Mouse (Mus musculus) liver, embryonic 12.5 days (tissue): ENCODE results near the gene Ccdc160. TPM values are rescaled to one million over a fixed set of nuclear protein-coding genes. Genes with fewer than 3 reads are reported as not detected.

Experiments used
- ATAC-seq: fragments of 200-750 bp; cut with Nextera tagmentation; 2 replicates; pipeline ENCODE4 v1.8.0; 2017; ENCODE audit warnings: moderate number of reproducible peaks, mild to moderate bottlenecking, moderate library complexity
- H3K27ac ChIP-seq: fragments of 300-500 bp; sonication (generic); 2 replicates; pipeline ENCODE4 v1.5.1; 2016; ENCODE audit warnings: mild to moderate bottlenecking
- H3K27me3 ChIP-seq: fragments of 300-500 bp; sonication (generic); replicated peaks from 2 replicates; pipeline ENCODE4 v1.6.1; 2016; ENCODE audit warnings: mild to moderate bottlenecking, moderate library complexity
- H3K36me3 ChIP-seq: fragments of 300-500 bp; sonication (generic); 2 replicates; pipeline ENCODE4 v1.6.1; 2016; ENCODE audit warnings: mild to moderate bottlenecking, moderate library complexity
- H3K4me1 ChIP-seq: fragments of 300-500 bp; sonication (generic); 2 replicates; pipeline ENCODE4 v1.6.1; 2016
- H3K4me2 ChIP-seq: fragments of 300-500 bp; sonication (generic); 2 replicates; pipeline ENCODE4 v1.6.1; 2016; ENCODE audit warnings: mild to moderate bottlenecking, moderate library complexity
- H3K4me3 ChIP-seq: fragments of 300-500 bp; sonication (generic); 2 replicates; pipeline ENCODE4 v1.5.1; 2016; ENCODE audit warnings: mild to moderate bottlenecking, moderate library complexity
- H3K9ac ChIP-seq: fragments of 300-500 bp; sonication (generic); 2 replicates; pipeline ENCODE4 v1.6.1; 2016; ENCODE audit warnings: mild to moderate bottlenecking, moderate library complexity
- H3K9me3 ChIP-seq: fragments of 300-500 bp; sonication (generic); replicated peaks from 2 replicates; pipeline ENCODE4 v1.6.1; 2016; ENCODE audit warnings: mild to moderate bottlenecking, moderate library complexity
- WGBS: fragments of 180-500 bp; shearing (Covaris S2); methylation state at CpG from one replicate; pipeline ENCODE4 v1.1.7; 2016; ENCODE audit not compliant: insufficient replicate concordance; 5-methylcytosine and 5-hydroxymethylcytosine counted together
- polyA plus RNA-seq: library from polyadenylated mRNA; unstranded; fragments of >200 nt; fragmentation: Nextera tagmentation; extraction: Ambion mirVana; gene quantifications from 2 replicates; pipeline ENCODE4 v1.2.1, GENCODE M21; 2016

Ccdc160 gene
- polyA plus RNA-seq, 1 experiment from 2014 or later, result 0.18 TPM

DNA sequence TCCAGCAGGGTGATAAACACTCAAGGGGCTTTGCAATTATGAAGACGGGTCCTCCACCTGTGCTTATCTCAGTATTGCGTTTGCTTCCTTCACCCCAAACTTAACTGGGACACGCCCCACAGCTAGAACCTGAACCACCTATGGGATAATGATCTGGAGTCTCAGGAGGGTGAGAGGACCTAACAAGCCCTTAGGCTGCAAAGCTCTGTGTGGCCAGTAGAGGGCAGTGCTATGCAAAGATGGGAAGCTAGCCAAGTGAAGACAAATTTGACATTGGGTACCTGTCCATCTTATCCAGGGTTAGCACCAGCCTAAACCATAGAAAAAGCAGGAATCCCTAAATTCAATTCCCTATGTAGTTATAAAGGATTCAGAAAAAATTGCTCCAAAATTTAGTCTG, 15.0 kb upstream of the Ccdc160 start:
- no peaks in the 10 kb centered on the region for H3K4me1 ChIP-seq
- H3K4me2 ChIP-seq, result no peak overlapping the region
- no peaks in the 10 kb centered on the region for H3K36me3 ChIP-seq
- no peak overlapping the region for H3K4me3 ChIP-seq
- ATAC-seq, result no peak
- no peak overlapping the region for H3K27ac ChIP-seq
- H3K9ac ChIP-seq, result no peak overlapping the region
- H3K27me3 ChIP-seq, result no peaks in the 10 kb centered on the region
- WGBS, result 22% methylated on average over 3 of the region's 3 CpGs
- no peaks in the 10 kb centered on the region for H3K9me3 ChIP-seq

DNA sequence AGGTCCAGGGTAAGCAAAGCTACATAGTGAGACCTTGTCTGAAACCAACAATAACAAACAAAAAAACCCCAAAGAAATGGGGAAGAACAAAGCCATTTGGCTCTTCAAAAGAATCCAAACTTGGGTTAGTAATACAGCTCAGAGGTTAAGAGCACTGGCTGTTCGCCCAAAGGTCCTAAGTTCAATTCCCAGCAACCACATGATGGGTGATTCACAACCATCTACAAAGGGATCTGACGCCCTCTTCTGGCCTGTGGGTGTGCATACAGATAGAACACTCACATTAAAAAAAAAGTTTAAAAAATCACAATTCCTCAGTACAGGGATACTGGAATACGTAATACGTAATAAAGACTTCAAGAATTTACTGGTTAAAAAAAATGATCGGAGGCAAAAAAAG, 13.3 kb upstream of the Ccdc160 start:
- no peak overlapping the region for H3K27ac ChIP-seq
- WGBS, result 65% methylated on average over 5 of the region's 5 CpGs
- no peaks in the 10 kb centered on the region for H3K36me3 ChIP-seq
- ATAC-seq, result no peak
- no peak overlapping the region for H3K4me3 ChIP-seq
- H3K4me1 ChIP-seq, result no peaks in the 10 kb centered on the region
- H3K9me3 ChIP-seq, result no peaks in the 10 kb centered on the region
- H3K27me3 ChIP-seq, result no peaks in the 10 kb centered on the region
- H3K9ac ChIP-seq, result no peak overlapping the region
- no peak overlapping the region for H3K4me2 ChIP-seq

DNA sequence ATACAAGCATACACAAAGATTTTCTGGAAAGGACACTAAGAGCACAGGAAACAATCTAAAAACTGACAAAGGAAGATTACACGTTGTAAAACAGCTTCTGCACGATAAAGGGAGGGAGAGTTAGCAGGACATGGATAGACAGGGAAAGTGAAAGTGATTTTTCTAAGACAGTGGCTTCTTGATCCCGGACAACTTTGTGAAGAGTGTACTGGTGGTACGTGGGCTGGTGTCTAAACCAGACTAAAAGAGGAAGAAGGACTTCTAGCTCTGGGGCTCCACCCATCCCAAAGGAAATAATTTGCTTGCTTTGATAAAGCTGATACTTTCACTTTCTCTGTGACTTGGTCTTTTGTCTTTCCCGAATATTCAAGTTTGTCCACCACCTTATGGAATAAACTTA, 7.1 kb upstream of the Ccdc160 start:
- peak overlapping the region; percentile 32; the same call in 1 of the 2 replicates for H3K4me2 ChIP-seq
- H3K27ac ChIP-seq, result no peak overlapping the region
- no peaks in the 10 kb centered on the region for H3K4me1 ChIP-seq
- no peaks in the 10 kb centered on the region for H3K27me3 ChIP-seq
- H3K4me3 ChIP-seq, result 0 out of 2 replicates have a peak overlapping the region, but pooled peaks have one; percentile 4
- no peak overlapping the region for H3K9ac ChIP-seq
- no peaks in the 10 kb centered on the region for H3K36me3 ChIP-seq
- no peak for ATAC-seq
- no peaks in the 10 kb centered on the region for H3K9me3 ChIP-seq
- WGBS, result 21% methylated on average over 5 of the region's 5 CpGs

DNA sequence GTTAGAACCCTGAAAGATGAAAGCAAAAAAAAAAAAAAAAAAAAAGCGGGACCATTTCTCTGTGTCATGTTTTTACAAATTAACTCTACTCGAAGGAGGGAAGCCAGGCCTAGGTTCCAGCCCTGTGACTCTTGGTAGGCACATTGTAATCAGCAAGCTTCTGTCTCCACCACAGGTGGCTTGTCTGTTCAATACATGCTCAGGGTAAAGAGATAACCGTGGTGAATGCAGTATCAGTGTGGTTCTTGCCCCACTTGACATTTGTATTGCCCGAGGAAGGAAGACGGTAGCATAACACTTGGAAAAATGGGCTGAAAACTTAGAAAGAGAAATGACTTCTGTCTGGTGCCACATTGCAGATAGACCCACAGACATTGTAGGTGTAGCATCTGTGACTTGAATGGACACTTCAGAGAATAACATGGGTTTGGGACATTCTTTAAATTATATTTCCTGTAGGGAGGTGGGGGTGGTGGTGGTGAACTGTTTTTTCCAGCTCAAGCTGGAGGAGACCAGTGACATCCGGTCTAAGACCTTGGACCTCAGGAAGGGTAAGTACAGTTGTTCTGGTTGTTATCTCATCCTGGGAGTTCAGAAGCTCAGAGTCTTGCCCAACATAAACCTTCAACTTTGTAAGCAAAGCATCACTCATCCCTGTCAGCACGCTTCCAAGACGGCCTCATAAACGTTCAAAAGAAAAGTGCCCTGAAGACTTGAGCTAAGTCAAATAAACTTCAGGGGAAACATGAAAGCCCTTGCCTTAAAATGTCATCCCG, 1.1 kb downstream of the Ccdc160 start:
- H3K4me1 ChIP-seq, result peaks cover 4% of the 10 kb centered on the region; the same call in 1 of the 2 replicates
- WGBS, result 24% methylated on average over 10 of the region's 10 CpGs
- no peak overlapping the region for H3K27ac ChIP-seq
- no peak overlapping the region for H3K9ac ChIP-seq
- ATAC-seq, result no peak
- H3K4me2 ChIP-seq, result no peak overlapping the region
- no peaks in the 10 kb centered on the region for H3K27me3 ChIP-seq
- H3K36me3 ChIP-seq, result no peaks in the 10 kb centered on the region
- no peaks in the 10 kb centered on the region for H3K9me3 ChIP-seq
- no peak overlapping the region for H3K4me3 ChIP-seq

DNA sequence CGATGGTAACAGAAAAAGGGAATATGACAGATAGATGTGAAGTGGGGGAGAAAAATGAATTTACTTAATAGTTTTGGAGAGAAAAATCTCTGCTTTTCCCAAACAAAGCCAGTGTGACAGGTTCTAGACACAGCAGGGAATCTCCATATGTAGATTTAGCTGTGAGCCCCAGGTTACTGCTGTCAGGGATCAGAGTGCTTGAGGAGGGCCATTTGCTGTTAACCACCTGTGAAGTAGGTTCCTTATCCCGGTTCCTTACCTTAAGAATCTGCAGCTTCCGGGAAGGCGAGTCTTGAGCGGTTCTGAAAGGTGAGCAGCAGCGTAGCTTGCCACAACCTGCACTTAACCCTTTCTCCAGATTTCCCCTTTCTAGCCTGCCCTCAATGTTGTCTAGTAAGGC, 1.9 kb downstream of the Ccdc160 start:
- H3K4me3 ChIP-seq, result no peak overlapping the region
- no peak overlapping the region for H3K4me2 ChIP-seq
- H3K27ac ChIP-seq, result no peak overlapping the region
- no peak overlapping the region for H3K9ac ChIP-seq
- ATAC-seq, result no peak
- H3K27me3 ChIP-seq, result no peaks in the 10 kb centered on the region
- no peaks in the 10 kb centered on the region for H3K36me3 ChIP-seq
- H3K4me1 ChIP-seq, result peaks cover 4% of the 10 kb centered on the region; the same call in 1 of the 2 replicates
- WGBS, result 47% methylated on average over 6 of the region's 6 CpGs
- H3K9me3 ChIP-seq, result no peaks in the 10 kb centered on the region

DNA sequence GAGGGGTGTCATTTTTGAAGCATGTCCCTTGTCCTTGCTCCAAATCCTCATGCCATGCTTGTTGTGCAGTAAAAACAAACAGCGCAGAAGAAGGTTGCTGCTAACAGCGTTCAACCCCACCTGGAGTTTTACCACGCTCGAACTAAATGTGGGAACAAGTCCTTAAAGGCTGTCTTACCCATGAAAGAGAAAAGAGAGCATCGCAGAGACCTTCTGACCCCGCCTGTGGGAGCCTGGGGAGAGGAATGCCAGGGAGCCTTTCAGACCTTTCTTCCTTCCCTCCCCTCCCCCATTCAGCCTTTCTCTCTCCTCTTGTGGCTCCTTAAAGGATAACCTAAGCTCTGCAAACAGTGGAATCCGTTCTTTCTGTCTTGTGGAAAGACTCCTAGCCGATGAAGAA, 4.8 kb downstream of the Ccdc160 start:
- H3K4me2 ChIP-seq, result no peak overlapping the region
- H3K9ac ChIP-seq, result no peak overlapping the region
- H3K4me1 ChIP-seq, result peaks cover 4% of the 10 kb centered on the region; the same call in 1 of the 2 replicates
- no peaks in the 10 kb centered on the region for H3K27me3 ChIP-seq
- ATAC-seq, result no peak
- H3K4me3 ChIP-seq, result no peak overlapping the region
- H3K36me3 ChIP-seq, result no peaks in the 10 kb centered on the region
- WGBS, result 27% methylated on average over 8 of the region's 8 CpGs
- H3K9me3 ChIP-seq, result no peaks in the 10 kb centered on the region
- H3K27ac ChIP-seq, result no peak overlapping the region

DNA sequence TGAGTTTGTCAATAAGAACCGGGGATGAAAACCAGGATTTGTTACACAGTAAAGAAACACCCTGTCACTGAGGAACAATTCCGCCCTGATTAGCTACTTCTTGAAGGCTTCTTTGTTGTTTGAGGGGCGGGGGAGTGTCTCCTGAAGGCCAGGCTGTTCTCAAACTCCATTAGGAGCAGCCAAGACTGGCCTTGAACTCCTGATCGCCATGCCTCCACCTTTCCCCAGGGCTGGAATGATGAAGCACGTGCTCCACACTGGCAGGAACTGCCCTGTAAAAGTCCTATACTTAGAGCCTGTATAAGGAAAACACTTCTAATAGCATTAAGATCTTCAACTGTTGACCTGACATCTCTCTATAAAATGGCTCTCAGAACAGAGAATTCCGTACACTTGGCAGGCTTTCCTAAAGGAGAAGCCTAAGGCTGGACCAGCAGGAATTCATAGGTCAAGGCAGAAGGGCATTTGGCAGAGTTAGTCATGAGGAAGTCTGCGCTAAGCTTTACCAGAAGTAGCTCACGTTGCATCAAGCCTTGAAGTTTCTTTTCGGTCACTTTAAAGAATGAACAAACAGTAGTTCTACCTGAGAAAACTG, 6.1 kb downstream of the Ccdc160 start:
- Histone ChIP-seq H3K4me3 (no peak overlapping the region), H3K4me2 (no peak overlapping the region), H3K9me3 (no peaks in the 10 kb centered on the region), H3K9ac (no peak overlapping the region), H3K27me3 (no peaks in the 10 kb centered on the region), H3K4me1 (no peaks in the 10 kb centered on the region; the same call in 1 of the 2 replicates), H3K36me3 (no peaks in the 10 kb centered on the region), H3K27ac (no peak overlapping the region)
- no peak for ATAC-seq
- 57% methylated on average over 9 of the region's 9 CpGs for WGBS

DNA sequence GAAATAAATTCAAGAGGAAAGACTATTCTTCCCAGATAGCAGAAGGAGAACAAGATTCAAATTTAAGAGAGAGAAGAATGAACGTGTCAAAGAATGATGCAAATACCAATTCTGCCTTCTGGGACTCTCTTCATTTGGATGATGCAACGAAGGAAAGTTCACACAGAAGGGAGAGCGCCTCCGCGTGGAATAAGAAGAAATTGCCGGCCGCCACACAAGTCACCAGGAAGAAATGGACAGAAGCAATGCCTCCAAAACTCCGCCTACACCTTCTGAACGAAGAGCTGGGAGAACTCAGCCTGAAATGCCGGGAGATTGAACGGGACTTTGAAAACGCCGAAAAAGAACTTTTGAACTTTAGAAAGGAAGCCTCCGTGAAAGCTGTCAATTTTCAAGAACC, 7.3 kb downstream of the Ccdc160 start:
- Histone ChIP-seq H3K4me1 (no peaks in the 10 kb centered on the region), H3K27me3 (no peaks in the 10 kb centered on the region)

DNA sequence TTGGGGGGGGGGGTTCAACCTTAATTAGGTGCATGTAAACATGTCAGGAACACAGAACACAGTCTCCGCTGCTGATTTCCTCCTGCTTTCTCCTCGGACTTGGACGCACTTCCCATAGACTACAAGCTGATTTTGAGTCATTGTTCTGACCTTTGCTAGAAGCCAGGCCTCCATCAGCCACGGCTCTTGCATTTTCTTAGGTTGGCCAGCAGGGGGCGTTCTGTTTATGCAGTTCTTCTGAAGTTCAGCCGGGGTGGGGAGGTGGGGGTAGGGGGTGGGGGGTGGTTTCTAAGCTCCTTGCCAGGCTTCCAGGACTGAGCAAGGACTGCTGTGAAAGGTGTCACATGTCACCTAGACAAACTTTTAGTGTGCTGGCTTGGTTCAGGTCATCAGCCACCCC, 8.6 kb downstream of the Ccdc160 start:
- H3K9me3 ChIP-seq, result no peaks in the 10 kb centered on the region
- H3K27ac ChIP-seq, result no peak overlapping the region
- no peaks in the 10 kb centered on the region for H3K4me1 ChIP-seq
- H3K4me3 ChIP-seq, result no peak overlapping the region
- no peak overlapping the region for H3K4me2 ChIP-seq
- H3K27me3 ChIP-seq, result no peaks in the 10 kb centered on the region
- WGBS, result 31% methylated on average over 6 of the region's 6 CpGs
- ATAC-seq, result no peak
- no peak overlapping the region for H3K9ac ChIP-seq
- no peaks in the 10 kb centered on the region for H3K36me3 ChIP-seq

More for the DNA sequence above, 7.3 kb downstream of the Ccdc160 start:
- Histone ChIP-seq H3K36me3 (no peaks in the 10 kb centered on the region), H3K9me3 (no peaks in the 10 kb centered on the region), H3K4me2 (no peak overlapping the region), H3K27ac (no peak overlapping the region), H3K9ac (no peak overlapping the region), H3K4me3 (no peak overlapping the region)
- ATAC-seq, result no peak
- 47% methylated on average over 14 of the region's 14 CpGs for WGBS

DNA sequence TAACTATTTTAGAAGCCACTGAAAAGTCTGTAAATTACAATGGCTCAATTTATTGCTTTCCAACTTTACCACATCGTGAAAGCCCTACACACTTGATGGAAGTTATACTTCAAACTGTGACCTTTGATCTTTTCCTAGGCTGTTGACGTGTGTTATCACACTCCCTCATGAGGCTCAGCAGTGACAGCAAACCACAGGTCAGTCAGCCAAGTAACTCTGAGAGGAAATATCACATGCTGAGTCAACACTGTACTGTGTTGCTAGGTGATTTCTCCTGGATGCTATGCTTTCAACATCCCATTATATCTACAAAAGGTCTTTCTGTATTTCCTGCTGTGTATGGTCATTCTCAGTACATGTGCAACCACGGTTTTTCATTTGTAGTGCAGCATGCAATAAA, 28.3 kb downstream of the Ccdc160 start:
- no peak overlapping the region for H3K9ac ChIP-seq
- H3K27me3 ChIP-seq, result no peaks in the 10 kb centered on the region
- no peaks in the 10 kb centered on the region for H3K4me1 ChIP-seq
- 22% methylated on average over 3 of the region's 3 CpGs for WGBS
- H3K36me3 ChIP-seq, result no peaks in the 10 kb centered on the region
- no peak overlapping the region for H3K27ac ChIP-seq
- H3K9me3 ChIP-seq, result no peaks in the 10 kb centered on the region
- H3K4me3 ChIP-seq, result no peak overlapping the region
- H3K4me2 ChIP-seq, result no peak overlapping the region
- no peak for ATAC-seq
